Mouse (Mus musculus): Measurements from ENCODE around the gene Phgdh. TPM values are rescaled to one million over a fixed set of nuclear protein-coding genes. Genes with fewer than 3 reads are reported as not detected.
A peak's percentile ranks its signal among the peaks of the same experiment; 100 is the strongest.

Phgdh gene
- polyA plus RNA-seq, 1 experiment from 2014 or later = 332 TPM

DNA sequence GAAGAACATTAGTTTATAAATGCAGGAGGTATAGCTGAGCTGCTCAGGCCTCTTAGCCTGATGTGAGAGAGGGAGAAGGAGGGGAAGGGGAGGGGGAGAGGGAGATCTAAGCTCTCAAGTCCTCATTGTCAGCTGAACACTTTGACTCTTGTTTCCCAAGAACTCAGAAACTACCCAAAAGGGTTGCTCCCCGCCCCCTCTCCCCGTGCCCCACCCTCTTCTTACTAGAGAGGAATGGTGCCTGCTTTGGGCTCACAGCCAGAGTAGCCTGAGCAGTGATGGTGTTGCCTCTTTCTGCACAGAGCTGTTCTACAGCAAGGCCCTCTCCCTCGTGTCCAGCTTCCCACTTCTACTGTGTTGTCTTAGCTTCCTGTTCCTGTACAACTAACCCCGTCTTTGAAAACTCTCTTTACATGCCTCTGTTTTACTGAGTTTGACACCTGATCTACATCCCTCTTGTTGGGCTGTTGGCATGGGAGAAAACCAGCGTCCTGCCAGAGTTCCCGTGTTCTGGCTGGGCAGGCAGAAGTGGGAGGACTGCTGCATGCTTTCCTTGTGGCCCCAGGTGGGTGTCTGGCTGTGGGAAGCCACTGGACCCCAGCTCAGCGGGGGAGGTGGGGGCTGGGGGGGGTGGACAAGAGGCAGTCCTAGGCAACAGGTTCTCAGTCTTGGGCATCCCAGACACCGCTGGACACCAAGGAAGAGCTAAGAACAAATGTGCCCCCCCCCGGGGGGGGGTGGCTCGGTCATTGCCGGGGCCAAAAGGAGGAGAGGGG, 66.0 kb downstream of the Phgdh start:
- Histone ChIP-seq H3K36me3 (ENCODE audit: control insufficient read depth, insufficient read depth, low read length) (no peaks in the 10 kb centered on the region), H3K4me1 (replicated peaks; ENCODE audit: control insufficient read depth, insufficient read depth, low read length) (0 out of 2 replicates have a peak, but pooled peaks cover 2% of the 10 kb centered on the region), H3K9me3 (ENCODE audit: control insufficient read depth, low read length) (no peaks in the 10 kb centered on the region), H3K9ac (ENCODE audit: low read length) (no peak overlapping the region), H3K27me3 (ENCODE audit: control insufficient read depth, insufficient read depth, low read length) (no peaks in the 10 kb centered on the region), H3K4me3 (ENCODE audit: low read depth, low read length) (no peak overlapping the region), H3K27ac (ENCODE audit: low read depth, low read length) (no peak overlapping the region), H3K4me2 (ENCODE audit: low read depth, low read length, severe bottlenecking) (no peak overlapping the region)
- DNase-seq (ENCODE audit: low spot score) (no peak), ATAC-seq (replicated peaks; ENCODE audit: low FRiP score) (0 out of 2 replicates have a peak, but pooled peaks have one; percentile 21)
- WGBS = 65% methylated on average over 11 of the region's 11 CpGs

DNA sequence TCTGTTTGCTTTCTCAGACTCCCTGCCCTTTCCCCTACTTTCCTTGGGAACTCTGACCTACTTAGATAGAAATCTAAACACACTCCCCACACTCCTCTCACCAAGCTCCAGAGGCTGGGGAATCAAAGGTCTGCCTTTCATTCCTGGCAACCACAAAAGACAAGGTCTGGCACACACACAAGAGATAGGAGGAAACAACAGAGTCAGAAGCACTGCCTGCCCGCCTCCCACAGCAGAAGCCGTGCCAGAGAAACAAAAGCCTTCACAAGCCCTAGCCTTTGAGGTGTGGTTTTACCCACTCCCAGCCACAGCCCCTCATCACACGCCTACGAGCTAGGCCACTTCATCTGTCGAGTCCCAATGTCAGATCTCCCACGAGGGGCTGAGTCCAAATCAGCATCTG, 72.5 kb downstream of the Phgdh start:
- no peak for ATAC-seq (replicated peaks; ENCODE audit: low FRiP score)
- H3K27ac ChIP-seq (ENCODE audit: low read depth, low read length) = no peak overlapping the region
- no peak for DNase-seq (ENCODE audit: low spot score)

More for the DNA sequence above, 72.5 kb downstream of the Phgdh start:
- no peaks in the 10 kb centered on the region for H3K27me3 ChIP-seq (ENCODE audit: control insufficient read depth, insufficient read depth, low read length)
- H3K4me1 ChIP-seq (replicated peaks; ENCODE audit: control insufficient read depth, insufficient read depth, low read length) = peaks cover 4% of the 10 kb centered on the region; the same call in 1 of the 2 replicates
- no peak overlapping the region for H3K4me3 ChIP-seq (ENCODE audit: low read depth, low read length)
- no peaks in the 10 kb centered on the region for H3K9me3 ChIP-seq (ENCODE audit: control insufficient read depth, low read length)
- no peaks in the 10 kb centered on the region for H3K36me3 ChIP-seq (ENCODE audit: control insufficient read depth, insufficient read depth, low read length)
- WGBS = 21% methylated on average over 6 of the region's 6 CpGs
- H3K9ac ChIP-seq (ENCODE audit: low read length) = peak overlapping the region; percentile 23; the same call in 1 of the 2 replicates
- H3K4me2 ChIP-seq (ENCODE audit: low read depth, low read length, severe bottlenecking) = no peak overlapping the region

Other genes with a start within 250 kb of the Phgdh start
- gene Adam30, start 179.4 kb downstream of the Phgdh start, polyA plus RNA-seq (2014; fragmentation: Nextera tagmentation; extraction: Ambion mirVana) = not detected in 2 replicates
- not detected in 2 replicates for gene Reg4, start 117.8 kb downstream of the Phgdh start, polyA plus RNA-seq (2014; fragmentation: Nextera tagmentation; extraction: Ambion mirVana)
- gene Hmgcs2, start 59.6 kb downstream of the Phgdh start, polyA plus RNA-seq (2014; fragmentation: Nextera tagmentation; extraction: Ambion mirVana) = 0.63 and 1.2 TPM in 2 replicates
- 8.9 and 11.9 TPM in 2 replicates for gene Zfp697, start 42.5 kb upstream of the Phgdh start, polyA plus RNA-seq (2014; fragmentation: Nextera tagmentation; extraction: Ambion mirVana)
- gene Gm4450, start 117.1 kb upstream of the Phgdh start, polyA plus RNA-seq (2014; fragmentation: Nextera tagmentation; extraction: Ambion mirVana) = not detected in 2 replicates
- not detected in 2 replicates for gene Hsd3b4, start 170.5 kb upstream of the Phgdh start, polyA plus RNA-seq (2014; fragmentation: Nextera tagmentation; extraction: Ambion mirVana)
- not detected in 2 replicates for gene Gm10681, start 248.8 kb upstream of the Phgdh start, polyA plus RNA-seq (2014; fragmentation: Nextera tagmentation; extraction: Ambion mirVana)